Mouse (Mus musculus) forebrain, embryonic 11.5 days (tissue): ENCODE measurements around the gene Thoc2. TPM values are rescaled to one million over a fixed set of nuclear protein-coding genes. Genes with fewer than 3 reads are reported as not detected.
A peak's percentile ranks its signal among the peaks of the same experiment; 100 is the strongest.

Experiments used
- ATAC-seq: fragments of 200-750 bp; cut with Nextera tagmentation; replicated peaks from 2 replicates; pipeline ENCODE4 v1.8.0; 2017; ENCODE audit warnings: moderate TSS enrichment; ENCODE audit not compliant: low FRiP score
- DNase-seq: peaks from one replicate; pipeline ENCODE4 v3.0.0-alpha.2; 2017; ENCODE audit warnings: low spot score
- H3K27ac ChIP-seq: fragments of 300-500 bp; sonication (generic); 2 replicates; pipeline ENCODE4 v1.5.1; 2014; ENCODE audit warnings: low read depth, low read length
- H3K27me3 ChIP-seq: fragments of 300-500 bp; sonication (generic); 2 replicates; pipeline ENCODE4 v1.6.1; 2014; ENCODE audit warnings: mild to moderate bottlenecking, low read length, mixed read lengths; ENCODE audit not compliant: control insufficient read depth, insufficient read depth
- H3K36me3 ChIP-seq: fragments of 300-500 bp; sonication (generic); 2 replicates; pipeline ENCODE4 v1.6.1; 2014; ENCODE audit warnings: mild to moderate bottlenecking, low read length, moderate library complexity, mixed read lengths; ENCODE audit not compliant: control insufficient read depth, insufficient read depth
- H3K4me1 ChIP-seq: fragments of 300-500 bp; sonication (generic); replicated peaks from 2 replicates; pipeline ENCODE4 v1.6.1; 2014; ENCODE audit warnings: low read length, mixed read lengths; ENCODE audit not compliant: control insufficient read depth, insufficient read depth
- H3K4me2 ChIP-seq: fragments of 300-500 bp; sonication (generic); 2 replicates; pipeline ENCODE4 v1.6.1; 2014; ENCODE audit warnings: low read depth, mild to moderate bottlenecking, low read length, moderate library complexity, mixed read lengths; ENCODE audit not compliant: severe bottlenecking
- H3K4me3 ChIP-seq: fragments of 300-500 bp; sonication (generic); 2 replicates; pipeline ENCODE4 v1.5.1; 2014; ENCODE audit warnings: low read depth, low read length
- H3K9ac ChIP-seq: fragments of 300-500 bp; sonication (generic); 2 replicates; pipeline ENCODE4 v1.6.1; 2014; ENCODE audit warnings: low read length
- H3K9me3 ChIP-seq: fragments of 300-500 bp; sonication (generic); 2 replicates; pipeline ENCODE4 v1.6.1; 2016; ENCODE audit warnings: low read length, mixed read lengths; ENCODE audit not compliant: control insufficient read depth
- WGBS: fragments of 180-500 bp; shearing (Covaris S2); extraction: QIAGEN DNeasy Blood & Tissue Kit; methylation state at CpG from one replicate; pipeline ENCODE4 v1.1.7; 2014; 5-methylcytosine and 5-hydroxymethylcytosine counted together
- microRNA-seq: library from miRNA; unstranded; fragments of <30 nt; microRNA quantifications from one replicate; pipeline ENCODE4, GENCODE M21; 2016; ENCODE audit not compliant: insufficient number of aligned reads
- polyA plus RNA-seq: library from polyadenylated mRNA; unstranded; fragments of >200 nt; fragmentation: Nextera tagmentation; extraction: Ambion mirVana; gene quantifications from 2 replicates; pipeline ENCODE4 v1.2.1, GENCODE M21; 2014

The Thoc2 gene
- polyA plus RNA-seq, 1 experiment from 2014 or later: 97.5 TPM

DNA sequence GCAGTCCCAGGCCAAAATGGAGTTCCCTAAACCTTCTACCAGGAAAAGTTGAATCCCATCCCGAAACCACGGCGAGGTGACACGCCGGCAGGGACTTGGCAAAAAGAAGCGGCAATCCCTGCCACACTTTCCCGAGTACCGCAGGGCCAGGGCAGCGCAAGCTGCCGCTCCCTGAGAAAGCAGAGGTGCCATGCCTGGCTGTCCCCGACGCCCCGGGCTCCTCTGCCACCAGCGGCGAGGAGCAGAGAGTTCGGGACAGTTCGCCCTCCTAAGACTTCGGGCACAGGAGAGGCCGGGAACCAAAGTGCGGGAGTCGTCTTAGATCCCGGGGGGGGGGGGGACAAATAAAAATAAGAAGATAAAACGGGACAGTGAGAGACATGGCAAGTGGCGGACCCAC lies 9.5 kb downstream of the Thoc2 start:
- 28% methylated on average over 22 of the region's 24 CpGs for WGBS
- Histone ChIP-seq H3K4me2 (peak overlapping the region; percentile 55), H3K27ac (no peak overlapping the region; the same call in 1 of the 2 replicates), H3K9me3 (no peaks in the 10 kb centered on the region), H3K4me3 (peak overlapping the region; percentile 55), H3K27me3 (no peaks in the 10 kb centered on the region), H3K4me1 (no peaks in the 10 kb centered on the region), H3K9ac (peak overlapping the region; percentile 77), H3K36me3 (no peaks in the 10 kb centered on the region)
- DNase-seq: no peak
- peak; percentile 58 for ATAC-seq

DNA sequence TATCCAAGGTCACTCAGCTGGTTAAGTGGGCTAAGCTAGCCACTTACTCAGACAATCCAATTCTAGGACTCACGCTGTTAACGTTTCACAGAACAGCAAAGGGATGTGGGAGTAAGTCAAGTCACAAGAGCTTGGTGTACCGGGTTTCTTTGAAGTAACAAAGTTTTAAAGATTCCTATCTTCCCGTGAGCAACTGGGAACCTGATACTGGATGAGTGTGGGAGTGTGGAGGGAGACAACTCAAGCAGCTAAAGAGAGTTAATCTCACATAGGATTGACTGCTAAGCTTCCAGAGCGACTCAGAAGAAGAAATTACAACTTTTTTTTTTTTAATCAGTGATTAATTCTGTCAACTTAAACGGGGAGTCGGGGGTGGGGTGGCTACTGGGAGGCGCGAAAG lies 10.0 kb downstream of the Thoc2 start:
- Histone ChIP-seq H3K4me1 (no peaks in the 10 kb centered on the region), H3K27me3 (no peaks in the 10 kb centered on the region), H3K4me2 (peak overlapping the region; percentile 55), H3K27ac (no peak overlapping the region), H3K9me3 (no peaks in the 10 kb centered on the region), H3K9ac (peak overlapping the region; percentile 77), H3K4me3 (peak overlapping the region; percentile 55), H3K36me3 (no peaks in the 10 kb centered on the region)
- WGBS: 12% methylated on average over 9 of the region's 9 CpGs
- no peak for DNase-seq
- ATAC-seq: no peak

DNA sequence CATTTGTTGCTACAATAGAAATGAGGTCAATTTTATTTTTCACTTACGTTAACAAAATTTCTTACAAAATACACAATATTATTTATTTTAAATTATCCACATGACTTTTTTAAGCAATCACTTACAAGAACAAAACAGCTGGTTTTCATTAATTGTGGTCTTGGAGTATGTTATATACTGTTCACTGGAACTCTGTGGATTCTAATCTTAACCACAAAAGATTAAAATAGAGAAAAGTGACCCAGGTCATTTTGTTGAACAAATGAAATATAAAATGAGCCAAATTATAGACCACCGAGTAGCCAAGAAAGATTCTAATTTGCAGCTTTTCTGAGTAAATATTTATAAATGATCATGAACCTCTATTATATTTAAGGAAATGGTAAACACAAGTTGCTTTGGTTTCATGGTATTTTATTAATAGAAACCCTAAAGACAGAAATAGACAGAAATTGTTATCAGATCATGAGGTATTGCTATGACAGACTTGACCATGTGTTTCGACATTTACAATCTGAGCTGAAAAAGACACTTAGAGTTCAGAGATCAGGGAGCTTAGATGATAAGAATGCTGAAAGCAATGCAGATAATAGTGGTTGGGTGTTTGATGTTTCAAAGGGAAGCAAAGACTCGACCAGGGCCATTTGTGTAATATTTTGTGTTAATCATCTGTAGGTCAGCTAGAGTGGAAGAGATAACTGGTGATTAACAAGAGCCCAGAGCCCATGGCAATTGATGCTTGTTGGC lies 35.5 kb downstream of the Thoc2 start:
- Histone ChIP-seq H3K27me3 (no peaks in the 10 kb centered on the region), H3K36me3 (no peaks in the 10 kb centered on the region), H3K4me3 (no peak overlapping the region), H3K27ac (no peak overlapping the region), H3K9ac (no peak overlapping the region), H3K4me1 (no peaks in the 10 kb centered on the region), H3K4me2 (no peak overlapping the region), H3K9me3 (no peaks in the 10 kb centered on the region)
- DNase-seq (no peak), ATAC-seq (no peak)
- 66% methylated on average over 4 of the region's 4 CpGs for WGBS

DNA sequence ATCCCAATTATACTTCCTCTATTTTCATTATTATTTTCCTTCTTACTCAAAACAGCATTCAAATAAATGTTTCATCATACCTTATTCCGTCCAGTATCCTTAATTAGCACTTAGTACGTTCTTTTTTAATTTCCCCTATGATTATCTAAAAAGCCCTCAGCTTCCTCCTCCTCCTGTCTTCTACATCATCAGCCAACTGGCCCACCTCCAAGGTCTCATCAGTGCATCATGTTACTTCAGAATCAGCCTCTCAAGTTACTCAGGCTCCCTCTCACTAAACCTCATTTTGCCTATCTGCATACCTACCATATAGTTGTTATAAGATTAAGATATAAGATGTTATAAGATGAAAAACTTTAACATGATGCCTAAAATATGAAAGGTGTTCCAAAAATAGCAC lies 43.9 kb downstream of the Thoc2 start:
- no peaks in the 10 kb centered on the region for H3K36me3 ChIP-seq

DNA sequence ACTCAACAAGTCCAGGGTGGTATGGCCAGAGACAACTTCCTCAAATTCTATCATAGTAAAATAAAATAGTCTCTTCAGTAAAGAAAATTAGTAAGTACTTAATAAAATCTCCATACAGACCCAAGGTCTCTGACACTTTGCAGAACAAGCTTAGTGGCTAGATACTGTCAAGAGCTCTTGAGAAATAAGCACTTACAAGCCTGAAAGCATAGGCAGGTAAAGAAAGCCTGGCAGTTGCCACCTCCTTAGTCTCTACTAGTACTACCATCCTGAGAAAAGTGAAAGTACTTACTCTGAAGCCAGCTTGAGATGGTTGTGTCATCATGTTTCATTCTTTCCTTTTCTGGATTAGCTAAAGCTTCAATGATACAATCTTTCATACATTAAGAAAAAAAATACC lies 82.7 kb downstream of the Thoc2 start:
- Histone ChIP-seq H3K9me3 (no peaks in the 10 kb centered on the region), H3K27ac (no peak overlapping the region), H3K27me3 (no peaks in the 10 kb centered on the region), H3K4me3 (no peak overlapping the region), H3K9ac (no peak overlapping the region), H3K4me1 (no peaks in the 10 kb centered on the region), H3K36me3 (no peaks in the 10 kb centered on the region), H3K4me2 (no peak overlapping the region)
- DNase-seq (no peak), ATAC-seq (no peak)

More for the DNA sequence above, 43.9 kb downstream of the Thoc2 start:
- WGBS: 88% methylated on average over 2 of the region's 2 CpGs
- DNase-seq (no peak), ATAC-seq (no peak)
- no peak overlapping the region for H3K9ac ChIP-seq
- H3K4me1 ChIP-seq: no peaks in the 10 kb centered on the region
- H3K9me3 ChIP-seq: no peaks in the 10 kb centered on the region
- H3K27ac ChIP-seq: no peak overlapping the region
- H3K4me3 ChIP-seq: no peak overlapping the region
- no peaks in the 10 kb centered on the region for H3K27me3 ChIP-seq
- no peak overlapping the region for H3K4me2 ChIP-seq

DNA sequence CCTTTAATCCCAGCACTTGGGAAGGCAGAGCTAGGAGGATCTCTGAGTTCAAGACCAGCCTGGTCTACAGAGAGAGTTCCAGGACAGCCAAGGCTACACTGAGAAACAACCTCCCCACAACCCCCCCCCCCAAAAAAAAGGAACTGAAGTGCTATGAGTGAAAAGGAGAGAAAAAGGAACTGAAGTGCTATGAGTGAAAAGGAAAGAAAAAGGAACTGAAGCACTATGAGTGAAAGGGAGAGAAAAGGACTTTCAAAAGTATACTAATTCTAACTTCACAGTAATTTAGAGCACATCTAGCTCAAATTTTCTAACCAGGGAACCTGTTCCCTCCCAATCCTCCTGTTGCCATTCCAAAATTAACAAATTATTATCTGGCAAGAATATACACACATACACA lies 114.9 kb downstream of the Thoc2 start:
- H3K36me3 ChIP-seq: no peaks in the 10 kb centered on the region
- no peaks in the 10 kb centered on the region for H3K9me3 ChIP-seq
- ATAC-seq (no peak), DNase-seq (no peak)
- H3K9ac ChIP-seq: no peak overlapping the region
- H3K4me1 ChIP-seq: no peaks in the 10 kb centered on the region
- H3K27ac ChIP-seq: no peak overlapping the region
- H3K27me3 ChIP-seq: no peaks in the 10 kb centered on the region
- H3K4me2 ChIP-seq: no peak overlapping the region
- H3K4me3 ChIP-seq: no peak overlapping the region

DNA sequence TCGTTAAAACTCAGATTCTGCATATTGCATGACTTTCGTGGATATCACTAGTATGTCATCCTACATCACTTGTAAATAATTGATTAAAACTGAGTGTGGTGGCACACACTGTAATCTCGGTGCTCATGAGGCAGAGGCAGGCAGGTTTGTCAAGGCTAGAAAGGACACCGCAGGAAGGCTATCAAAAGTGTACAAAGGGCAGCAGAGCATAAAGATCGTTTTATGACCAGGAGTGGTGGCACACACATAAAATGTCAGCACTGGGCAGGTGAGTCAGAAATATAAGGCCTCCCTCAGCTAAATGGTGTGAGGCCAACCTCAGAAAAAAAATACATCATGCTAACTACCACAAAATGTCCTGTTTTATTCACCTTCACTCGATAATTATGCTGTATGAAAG lies 127.2 kb downstream of the Thoc2 start:
- no peak overlapping the region for H3K4me3 ChIP-seq
- H3K4me2 ChIP-seq: no peak overlapping the region
- H3K27ac ChIP-seq: no peak overlapping the region
- no peaks in the 10 kb centered on the region for H3K36me3 ChIP-seq
- H3K4me1 ChIP-seq: no peaks in the 10 kb centered on the region
- no peak overlapping the region for H3K9ac ChIP-seq
- no peaks in the 10 kb centered on the region for H3K9me3 ChIP-seq
- H3K27me3 ChIP-seq: no peaks in the 10 kb centered on the region
- no peak for ATAC-seq
- WGBS: 93% methylated on average over 6 of the region's 6 CpGs
- DNase-seq: no peak

Small RNA genes lying within 50 kb of the gene (microRNA-seq; reads per million reads assigned to microRNA genes)
- not detected for gene Gm44490

Other genes with a start within 250 kb of the Thoc2 start
- 13.4 and 16.4 TPM in 2 replicates for gene Xiap, start 139.0 kb upstream of the Thoc2 start, polyA plus RNA-seq
- gene Stag2, start 228.6 kb upstream of the Thoc2 start, polyA plus RNA-seq: 59.6 and 71.1 TPM in 2 replicates